Mouse (Mus musculus) v-Abl transformed pro-B cells (cell line): ENCODE measurements around the gene Rbbp5.

Experiments
- in situ Hi-C, 2 experiments: fragments of 400-800 bp; cut with MboI; formaldehyde crosslinking; loops; one replicate each; pipeline ENCODE4 v1.15.1; 2025; ENCODE audit not compliant: unreplicated experiment in 2 of 2

Gene Rbbp5

GRCm38 (mm10) chr1:132483234-132483633 lies 6.1 kb downstream of the Rbbp5 start:
- in situ Hi-C loops, result loop anchor here in 1 of 2 experiments (10.0 kb wide), 1 partner anchor 118 kb away; no protein-coding TSS in a partner anchor

- in situ Hi-C loops, result loop anchor here in 1 of 2 experiments (10.0 kb wide), 1 partner anchor 119 kb away; no protein-coding TSS in a partner anchor
Measured at GRCm38 (mm10) chr1:132483759-132484158, 6.6 kb downstream of the Rbbp5 start.

- in situ Hi-C loops, result no loop called here
Measured at GRCm38 (mm10) chr1:132500535-132500934, 23.4 kb downstream of the Rbbp5 start.

- in situ Hi-C loops, result no loop called here
Measured at GRCm38 (mm10) chr1:132505155-132505554, 28.0 kb downstream of the Rbbp5 start.

GRCm38 (mm10) chr1:132506058-132506457 lies 28.9 kb downstream of the Rbbp5 start, which contains the start of gene Tmem81:
TSS of gene Tmem81 (plus strand) at chr1:132506230.
- in situ Hi-C loops, result no loop called here

GRCm38 (mm10) chr1:132506656-132507055 lies 29.5 kb downstream of the Rbbp5 start:
- in situ Hi-C loops, result no loop called here

GRCm38 (mm10) chr1:132509771-132510170 lies 32.6 kb downstream of the Rbbp5 start:
- in situ Hi-C loops, result no loop called here

- in situ Hi-C loops, result no loop called here
Measured at GRCm38 (mm10) chr1:132511521-132511920, 34.4 kb downstream of the Rbbp5 start.

- in situ Hi-C loops, result no loop called here
Measured at GRCm38 (mm10) chr1:132512106-132512505, 34.9 kb downstream of the Rbbp5 start.

- in situ Hi-C loops, result no loop called here
Measured at GRCm38 (mm10) chr1:132515339-132515738, 38.2 kb downstream of the Rbbp5 start.

- in situ Hi-C loops, result no loop called here
Measured at GRCm38 (mm10) chr1:132516776-132517175, 39.6 kb downstream of the Rbbp5 start.

- in situ Hi-C loops, result no loop called here
Measured at GRCm38 (mm10) chr1:132518621-132519020, 41.5 kb downstream of the Rbbp5 start.

GRCm38 (mm10) chr1:132519734-132520133 lies 42.6 kb downstream of the Rbbp5 start:
- in situ Hi-C loops, result loop anchor here in 1 of 2 experiments (10.0 kb wide), 1 partner anchor 155 kb away; no protein-coding TSS in a partner anchor

- in situ Hi-C loops, result loop anchor here in 1 of 2 experiments (10.0 kb wide), 1 partner anchor 156 kb away; no protein-coding TSS in a partner anchor
Measured at GRCm38 (mm10) chr1:132520764-132521163, 43.6 kb downstream of the Rbbp5 start.

GRCm38 (mm10) chr1:132523048-132523447 lies 45.9 kb downstream of the Rbbp5 start:
- in situ Hi-C loops, result loop anchor here in 1 of 2 experiments (10.0 kb wide), 1 partner anchor 158 kb away; no protein-coding TSS in a partner anchor

- in situ Hi-C loops, result loop anchor here in 1 of 2 experiments (10.0 kb wide), 1 partner anchor 159 kb away; no protein-coding TSS in a partner anchor
Measured at GRCm38 (mm10) chr1:132523920-132524319, 46.8 kb downstream of the Rbbp5 start.

- in situ Hi-C loops, result loop anchor here (5.0 to 25.0 kb wide), 3 partner anchors 66 to 436 kb away; no protein-coding TSS in a partner anchor
Measured at GRCm38 (mm10) chr1:132525832-132526231, 48.7 kb downstream of the Rbbp5 start.

- in situ Hi-C loops, result loop anchor here (5.0 to 25.0 kb wide), 3 partner anchors 64 to 434 kb away; no protein-coding TSS in a partner anchor
Measured at GRCm38 (mm10) chr1:132528071-132528470, 50.9 kb downstream of the Rbbp5 start.

- in situ Hi-C loops, result loop anchor here (5.0 to 25.0 kb wide), 3 partner anchors 64 to 434 kb away; no protein-coding TSS in a partner anchor
Measured at GRCm38 (mm10) chr1:132528647-132529334, 51.6 kb downstream of the Rbbp5 start.

- in situ Hi-C loops, result loop anchor here in 1 of 2 experiments (25.0 kb wide), 1 partner anchor 432 kb away; no protein-coding TSS in a partner anchor
Measured at GRCm38 (mm10) chr1:132530631-132531191, 53.5 kb downstream of the Rbbp5 start.

- in situ Hi-C loops, result loop anchor here in 1 of 2 experiments (25.0 kb wide), 1 partner anchor 430 kb away; no protein-coding TSS in a partner anchor
Measured at GRCm38 (mm10) chr1:132532521-132532920, 55.4 kb downstream of the Rbbp5 start.
